Mouse (Mus musculus) layer of hippocampus, adult 2 months (tissue): Measurements from ENCODE around the gene Pibf1. TPM values are rescaled to one million over a fixed set of nuclear protein-coding genes. Genes with fewer than 3 reads are reported as not detected.

Experiments used
- DNase-seq, 2 experiments: peaks; one replicate each; pipeline ENCODE4 v3.0.0; 2022; ENCODE audit warnings: low spot score in 2 of 2
- H3K27ac ChIP-seq: fragments of 200-600 bp; 2 replicates; pipeline ENCODE4 v1.8.1; 2022
- H3K4me3 ChIP-seq: fragments of 200-600 bp; 2 replicates; pipeline ENCODE4 v1.8.1; 2022; ENCODE audit warnings: mild to moderate bottlenecking
- CTCF ChIP-seq: fragments of 200-600 bp; conservative IDR thresholded peaks from 2 replicates; pipeline ENCODE4 v1.8.1; 2022; ENCODE audit warnings: antibody characterized with exemption, mild to moderate bottlenecking, moderate library complexity
- long read RNA-seq, 2 experiments: library from polyadenylated mRNA; stranded (forward); transcript quantifications; one replicate each; pipeline ENCODE4 v2.0.0; 2021; ENCODE audit warnings: borderline mapping rate in 2 of 2
- total RNA-seq, 2 experiments: library from RNA; stranded (reverse); gene quantifications; 2 replicates each; pipeline ENCODE4 v1.2.3; 2021

Gene Pibf1
- 10 to 100 TPM; 14.1 to 15.5 TPM for total RNA-seq
- long read RNA-seq, experiment 1, transcript Pibf1-201 (18 exons, 2,797 nt): major isoform, 9 of 14 reads
- long read RNA-seq, experiment 1, partial matches to known transcripts: 0 of 14 reads
- long read RNA-seq, experiment 1, other reads (novel, unspliced or antisense): 5 of 14 reads
- long read RNA-seq, experiment 2, transcript Pibf1-201 (18 exons, 2,797 nt): major isoform, 7 of 11 reads
- long read RNA-seq, experiment 2, partial matches to known transcripts: 0 of 11 reads
- long read RNA-seq, experiment 2, other reads (novel, unspliced or antisense): 4 of 11 reads

- peak within 1 kb of the TSS; percentile 83 for H3K4me3 ChIP-seq
- H3K27ac ChIP-seq: peak within 1 kb of the TSS; percentile 86
- DNase-seq: peak; percentile 98 to 99
- 0 out of 2 replicates have a peak, but pooled peaks have one; percentile 17 for TF ChIP-seq CTCF
These were observed at the start of gene Pibf1, which contains the start of gene Dis3 for GRCm38 (mm10) chr14:99099267-99099966. TSS of gene Pibf1 (plus strand) at chr14:99099424. TSS of gene Dis3 (minus strand) at chr14:99099770.

- no peak for DNase-seq
- no peak overlapping the region for H3K27ac ChIP-seq
- no peak overlapping the region for H3K4me3 ChIP-seq
- no peak for TF ChIP-seq CTCF
These were observed 40.2 kb upstream of the Pibf1 start for GRCm38 (mm10) chr14:99058959-99059586.

- H3K4me3 ChIP-seq: peak overlapping the region; percentile 29
- DNase-seq: peak; percentile 52 to 55
- no peak for TF ChIP-seq CTCF
- peak overlapping the region; percentile 50; the same call in 1 of the 2 replicates for H3K27ac ChIP-seq
These were observed 38.6 kb upstream of the Pibf1 start for GRCm38 (mm10) chr14:99060616-99061015.

GRCm38 (mm10) chr14:99063091-99063490 lies 36.1 kb upstream of the Pibf1 start:
- no peak for DNase-seq
- H3K4me3 ChIP-seq: no peak overlapping the region
- no peak overlapping the region for H3K27ac ChIP-seq
- TF ChIP-seq CTCF: no peak

- no peak for TF ChIP-seq CTCF
- Histone ChIP-seq H3K27ac (no peak overlapping the region), H3K4me3 (no peak overlapping the region)
- no peak for DNase-seq
These were observed 28.1 kb upstream of the Pibf1 start for GRCm38 (mm10) chr14:99071146-99071545.

GRCm38 (mm10) chr14:99088947-99089346 lies 10.3 kb upstream of the Pibf1 start:
- Histone ChIP-seq H3K27ac (no peak overlapping the region), H3K4me3 (no peak overlapping the region)
- DNase-seq: no peak
- TF ChIP-seq CTCF: no peak

- H3K27ac ChIP-seq: peak overlapping the region; percentile 86
- no peak for TF ChIP-seq CTCF
These were observed 853 bp downstream of the Pibf1 start for GRCm38 (mm10) chr14:99099967-99100587.

GRCm38 (mm10) chr14:99103050-99103449 lies 3.8 kb downstream of the Pibf1 start:
- no peak overlapping the region for H3K27ac ChIP-seq
- H3K4me3 ChIP-seq: no peak overlapping the region
- TF ChIP-seq CTCF: no peak
- no peak for DNase-seq

More at GRCm38 (mm10) chr14:99099967-99100587, 853 bp downstream of the Pibf1 start:
- peak overlapping the region; percentile 83 for H3K4me3 ChIP-seq
- DNase-seq: peak; percentile 8 to 18

GRCm38 (mm10) chr14:99104542-99105123 lies 5.4 kb downstream of the Pibf1 start:
- no peak for TF ChIP-seq CTCF
- DNase-seq: no peak
- H3K27ac ChIP-seq: no peak overlapping the region
- H3K4me3 ChIP-seq: no peak overlapping the region

- no peak for TF ChIP-seq CTCF
- Histone ChIP-seq H3K27ac (no peak overlapping the region), H3K4me3 (no peak overlapping the region)
- no peak for DNase-seq
These were observed 7.4 kb downstream of the Pibf1 start for GRCm38 (mm10) chr14:99106671-99107070.

- no peak for TF ChIP-seq CTCF
- H3K27ac ChIP-seq: no peak overlapping the region
- no peak for DNase-seq
- H3K4me3 ChIP-seq: no peak overlapping the region
These were observed 8.5 kb downstream of the Pibf1 start for GRCm38 (mm10) chr14:99107631-99108187.

GRCm38 (mm10) chr14:99108762-99109161 lies 9.5 kb downstream of the Pibf1 start:
- no peak overlapping the region for H3K27ac ChIP-seq

More at GRCm38 (mm10) chr14:99108762-99109161, 9.5 kb downstream of the Pibf1 start:
- DNase-seq: no peak
- no peak for TF ChIP-seq CTCF
- H3K4me3 ChIP-seq: no peak overlapping the region
